Mouse (Mus musculus) layer of hippocampus, postnatal 36 days (tissue): ENCODE data around the gene Hist1h3c. TPM values are rescaled to one million over a fixed set of nuclear protein-coding genes. Genes with fewer than 3 reads are reported as not detected.
A peak's percentile ranks its signal among the peaks of the same experiment; 100 is the strongest.
"Not testable (repeated sequence)": the region's sequence is repeated elsewhere in the genome, so short reads cannot be mapped to it uniquely, and the experiment has no call there.

Source experiments
- DNase-seq, 2 experiments: peaks; one replicate each; pipeline ENCODE4 v3.0.0; 2022
- microRNA-seq, 2 experiments: library from miRNA; unstranded; fragments of <30 nt; microRNA quantifications; one replicate each; pipeline ENCODE4 v1.2.0; 2021
- total RNA-seq, 2 experiments: library from RNA; stranded (reverse); gene quantifications; 2 replicates each; pipeline ENCODE4 v1.2.3; 2021

Gene Hist1h3c
- total RNA-seq, 2 experiments from 2014 or later, result 2.5 to 5.2 TPM

DNA sequence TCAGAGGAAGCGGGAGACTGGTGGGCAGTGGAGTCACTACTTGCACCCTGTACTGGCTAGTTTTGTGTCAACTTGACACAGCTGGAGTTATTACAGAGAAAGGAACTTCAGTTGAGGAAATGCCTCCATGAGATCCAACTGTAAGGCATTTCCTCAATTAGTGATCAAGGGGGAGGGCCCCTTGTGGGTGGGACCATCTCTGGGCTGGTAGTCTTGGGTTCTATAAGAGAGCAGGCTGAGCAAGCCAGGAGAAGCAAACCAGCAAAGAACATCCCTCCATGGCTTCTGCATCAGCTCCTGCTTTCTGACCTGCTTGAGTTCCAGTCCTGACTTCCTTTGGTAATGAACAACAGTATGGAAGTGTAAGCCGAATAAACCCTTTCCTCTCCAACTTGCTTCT, 42.6 kb downstream of the Hist1h3c start:
- not testable (repeated sequence) for DNase-seq

DNA sequence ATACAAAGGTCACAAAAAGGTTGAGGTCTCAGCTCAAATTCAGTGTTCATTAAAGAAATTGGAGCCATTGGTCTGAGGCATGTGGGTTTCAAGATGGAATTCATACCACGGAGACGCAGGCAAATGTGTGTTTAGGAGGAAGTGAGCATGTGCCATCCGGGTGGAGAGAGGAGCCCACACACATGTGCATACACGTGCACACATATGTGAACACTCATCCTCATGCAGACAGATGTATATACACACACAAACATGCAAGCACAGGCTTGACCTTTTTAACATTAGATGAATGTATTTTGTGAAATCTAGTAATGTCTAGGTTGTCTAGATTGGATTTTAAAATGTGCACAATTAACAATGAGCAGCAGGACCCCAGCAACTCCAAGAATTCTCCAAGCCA, 43.2 kb downstream of the Hist1h3c start:
- no peak for DNase-seq

DNA sequence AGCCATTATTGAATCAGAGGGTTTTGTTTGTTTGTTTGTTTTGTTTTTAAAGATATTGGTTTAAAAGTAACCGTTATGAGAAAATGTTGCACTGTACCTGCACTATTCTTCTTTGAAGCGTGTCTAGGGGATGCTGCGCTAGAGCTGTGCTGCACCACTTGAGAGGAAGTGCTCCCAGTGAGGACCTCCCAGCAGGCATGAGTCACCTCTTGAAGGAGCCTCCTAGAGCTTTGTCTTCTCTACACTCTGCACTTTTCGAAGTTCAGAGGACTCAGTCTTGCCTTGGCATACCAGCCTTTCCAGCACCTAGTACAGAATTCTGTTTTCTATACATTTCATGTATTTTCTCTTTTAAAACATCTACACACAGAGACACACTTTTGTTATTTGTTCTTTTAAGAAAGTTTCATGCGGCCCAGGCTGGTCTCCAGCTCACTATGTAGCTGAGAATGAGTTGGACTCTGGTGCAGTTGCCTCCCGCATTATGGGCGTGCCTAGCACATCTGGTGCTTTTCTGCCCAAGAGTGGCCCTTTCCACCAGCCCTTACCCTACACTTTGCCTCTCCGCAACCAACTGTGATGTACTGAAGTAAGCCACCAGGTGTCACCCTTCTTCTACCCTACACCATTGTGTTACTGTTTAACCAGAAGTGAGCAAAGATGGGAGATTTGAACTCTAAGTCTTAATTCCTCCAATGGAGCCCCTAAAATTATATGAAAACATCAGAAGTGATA, 44.4 kb downstream of the Hist1h3c start:
- peak; percentile 58 to 68 for DNase-seq

DNA sequence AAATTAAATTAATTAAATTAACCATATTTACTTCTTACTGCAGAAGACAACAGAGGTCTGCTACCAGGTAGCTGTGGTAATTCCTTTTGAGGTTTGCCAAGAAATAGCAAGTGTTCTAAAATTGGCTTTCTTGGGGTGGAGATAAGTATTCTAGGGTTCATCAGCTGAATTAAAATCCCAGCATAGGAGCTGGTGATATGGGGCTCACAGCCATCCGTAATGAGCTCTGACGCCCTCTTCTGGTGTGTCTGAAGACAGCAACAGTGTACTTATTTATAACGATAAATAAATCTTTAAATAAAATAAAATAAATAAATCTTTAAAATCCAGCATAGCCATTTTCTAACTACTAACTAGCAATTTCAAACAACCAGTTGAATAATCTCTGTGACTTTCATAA, 45.6 kb downstream of the Hist1h3c start:
- DNase-seq, result no peak

DNA sequence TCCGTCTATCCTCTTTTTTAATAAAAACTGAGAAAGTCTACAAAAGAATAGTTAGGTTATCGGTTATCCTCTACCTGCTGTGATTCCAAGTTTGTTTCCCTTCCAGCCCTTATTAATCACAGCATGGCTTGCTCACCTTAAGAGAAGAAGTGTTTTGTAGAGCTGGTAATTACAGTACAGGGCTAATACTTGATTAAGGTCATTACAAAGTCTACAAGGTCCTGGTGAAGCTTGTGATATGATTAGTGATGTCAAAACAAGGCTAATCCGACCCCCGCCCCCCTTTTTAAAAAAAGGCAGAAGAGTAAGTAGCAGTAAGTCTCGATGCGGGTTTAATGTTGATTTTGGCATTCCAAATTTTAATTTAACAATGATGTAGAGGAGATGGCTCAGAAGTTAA, 46.4 kb downstream of the Hist1h3c start:
- DNase-seq, result no peak

DNA sequence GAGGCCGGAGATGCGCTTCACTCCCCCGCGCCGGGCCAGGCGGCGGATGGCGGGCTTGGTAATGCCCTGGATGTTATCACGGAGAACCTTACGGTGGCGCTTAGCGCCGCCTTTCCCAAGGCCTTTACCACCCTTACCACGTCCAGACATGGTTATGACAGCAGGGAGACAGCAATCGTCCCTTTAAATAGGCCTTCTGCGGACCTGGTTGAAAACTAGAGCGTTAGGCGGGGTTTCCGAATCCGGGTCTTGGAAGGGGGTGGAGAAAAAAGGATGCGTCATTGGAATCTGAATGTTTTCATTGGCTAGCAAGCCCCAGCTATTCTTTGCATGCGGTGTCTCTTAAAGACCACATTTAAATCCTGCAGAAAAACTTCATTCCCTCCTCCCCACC, 47.1 kb downstream of the Hist1h3c start, which contains the start of gene Hist1h4c:
Gene Hist1h4c (minus strand): TSS at position 155 of the 394 bp plus-strand sequence.
- peak; percentile 99 to 100 for DNase-seq

DNA sequence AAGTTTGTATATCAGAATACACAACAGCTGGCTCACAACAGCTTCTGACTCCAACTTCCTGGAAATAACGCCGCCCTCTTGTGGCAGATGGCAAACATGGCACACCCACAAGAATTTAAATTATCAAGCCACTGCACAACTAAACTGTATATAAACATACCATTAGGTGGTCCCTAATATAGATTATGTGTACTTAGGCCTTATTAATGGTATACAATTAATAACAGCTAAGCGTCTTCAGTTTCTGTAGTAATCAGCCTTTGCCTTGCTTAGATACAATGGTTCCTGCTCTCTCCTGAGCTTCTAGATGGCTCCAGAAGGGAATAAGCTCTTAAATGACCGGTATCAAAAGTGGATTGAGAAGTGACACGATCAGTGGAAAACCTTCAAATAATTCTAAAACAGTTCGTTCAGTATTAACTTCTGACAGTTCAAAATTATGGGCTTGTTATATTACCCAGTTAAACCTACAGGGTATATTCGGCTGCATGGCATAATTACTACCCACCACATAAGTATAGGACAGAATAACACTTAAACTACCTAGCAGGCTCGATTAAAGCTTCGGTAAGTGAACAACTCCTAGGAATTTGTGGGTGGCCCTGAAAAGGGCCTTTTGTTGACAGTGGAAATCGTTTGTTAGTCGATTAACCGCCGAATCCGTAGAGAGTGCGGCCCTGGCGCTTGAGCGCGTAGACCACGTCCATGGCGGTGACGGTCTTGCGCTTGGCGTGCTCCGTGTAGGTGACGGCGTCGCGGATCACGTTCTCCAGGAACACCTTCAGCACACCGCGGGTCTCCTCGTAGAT, 47.7 kb downstream of the Hist1h3c start:
- DNase-seq, result no peak

DNA sequence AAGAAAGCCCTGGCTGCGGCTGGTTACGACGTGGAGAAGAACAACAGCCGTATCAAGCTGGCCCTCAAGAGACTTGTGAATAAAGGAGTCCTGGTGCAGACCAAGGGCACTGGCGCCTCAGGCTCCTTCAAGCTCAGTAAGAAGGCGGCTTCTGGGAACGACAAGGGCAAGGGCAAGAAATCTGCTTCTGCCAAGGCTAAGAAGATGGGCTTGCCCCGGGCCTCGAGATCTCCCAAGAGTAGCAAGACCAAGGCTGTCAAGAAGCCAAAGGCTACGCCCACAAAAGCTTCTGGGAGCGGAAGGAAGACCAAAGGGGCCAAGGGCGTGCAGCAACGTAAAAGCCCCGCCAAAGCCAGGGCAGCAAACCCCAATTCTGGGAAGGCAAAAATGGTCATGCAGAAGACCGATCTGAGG, 49.3 kb downstream of the Hist1h3c start:
- DNase-seq, result no peak

DNA sequence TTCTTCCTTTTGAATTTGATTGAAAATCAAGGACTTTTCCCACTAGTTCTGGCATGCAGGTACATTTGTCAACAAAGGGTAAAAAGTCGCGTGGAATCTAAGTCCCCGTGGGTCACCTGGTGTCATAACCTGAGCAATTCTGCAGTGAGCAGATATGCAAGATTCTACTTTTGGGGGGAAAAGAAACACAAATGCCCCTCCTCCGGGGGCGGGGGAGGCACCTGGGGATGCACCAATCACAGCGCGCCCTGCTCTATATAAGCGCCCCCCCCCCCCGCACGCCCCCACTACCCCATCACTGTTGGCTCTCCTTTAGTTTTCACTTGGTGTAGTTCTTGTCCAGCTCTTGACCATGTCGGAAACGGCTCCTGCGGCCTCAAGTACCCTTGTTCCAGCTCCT, 49.9 kb downstream of the Hist1h3c start, which contains the start of gene Hist1h1t:
Gene Hist1h1t (plus strand): TSS at position 301 of the 400 bp plus-strand sequence.
- no peak for DNase-seq

Small RNA genes within 50 kb of the gene (microRNA-seq; reads per million reads assigned to microRNA genes)
- gene Gm44314 (0 reads per million in 2 experiments), gene Gm44484 (0 reads per million in 2 experiments)

Other genes starting within 250 kb of the Hist1h3c start
- gene Hist1h4h, start 214.6 kb downstream of the Hist1h3c start, total RNA-seq, result 100 to 1,000 TPM; 363 to 377 TPM
- 10 to 100 TPM; 12.2 to 14.4 TPM for gene Hist1h2af, start 211.7 kb downstream of the Hist1h3c start, total RNA-seq
- 1 to 10 TPM; 3.9 to 4.9 TPM for gene Hist1h3g, start 210.2 kb downstream of the Hist1h3c start, total RNA-seq
- 1 to 10 TPM; 1.1 to 1.2 TPM for gene Hist1h2bh, start 202.2 kb downstream of the Hist1h3c start, total RNA-seq
- 10 to 100 TPM; 16.2 to 17.4 TPM for gene Hist1h3f, start 201.6 kb downstream of the Hist1h3c start, total RNA-seq
- 100 to 1,000 TPM; 143 to 156 TPM for gene Hist1h4f, start 194.0 kb downstream of the Hist1h3c start, total RNA-seq
- 1 to 10 TPM; 4.3 to 6.0 TPM for gene Hist1h1d, start 192.3 kb downstream of the Hist1h3c start, total RNA-seq
- 10 to 100 TPM; 47.8 to 49.2 TPM for gene Hist1h3e, start 183.2 kb downstream of the Hist1h3c start, total RNA-seq
- 1 to 10 TPM; 5.6 to 6.4 TPM for gene Hist1h2ae, start 174.4 kb downstream of the Hist1h3c start, total RNA-seq
- gene Hist1h2bg, start 174.2 kb downstream of the Hist1h3c start, total RNA-seq, result 10 to 100 TPM; 74.7 to 86.4 TPM
- 10 to 100 TPM; 30.2 to 30.9 TPM for gene Hist1h2bf, start 171.4 kb downstream of the Hist1h3c start, total RNA-seq
- 1 to 10 TPM; 5.2 to 9.9 TPM for gene Hist1h2ad, start 171.2 kb downstream of the Hist1h3c start, total RNA-seq
- gene Hist1h3d, start 169.8 kb downstream of the Hist1h3c start, total RNA-seq, result 10 to 100 TPM; 12.8 to 15.5 TPM
- gene Hist1h4d, start 164.0 kb downstream of the Hist1h3c start, total RNA-seq, result 100 to 1,000 TPM; 132 to 135 TPM
- gene Hist1h2be, start 124.5 kb downstream of the Hist1h3c start, total RNA-seq, result 10 to 100 TPM; 12.0 to 12.3 TPM
- 10 to 100 TPM; 42.1 to 46.4 TPM for gene Hist1h1e, start 123.0 kb downstream of the Hist1h3c start, total RNA-seq
- gene Hist1h2ac, start 61.7 kb downstream of the Hist1h3c start, total RNA-seq, result 1 to 10 TPM; 2.7 to 3.5 TPM
- gene Hist1h2bc, start 61.4 kb downstream of the Hist1h3c start, total RNA-seq, result 10 to 100 TPM; 50.8 to 57.7 TPM
- not detected for gene Hist1h1t, start 49.8 kb downstream of the Hist1h3c start, total RNA-seq
- gene Hist1h4c, start 47.1 kb downstream of the Hist1h3c start, total RNA-seq, result 10 to 100 TPM; 95.4 to 98.7 TPM
- gene Hfe, start 34.7 kb downstream of the Hist1h3c start, total RNA-seq, result 1 to 10 TPM; 1.7 to 3.0 TPM
- gene Hist1h1c, start 6.8 kb downstream of the Hist1h3c start, total RNA-seq, result 10 to 100 TPM; 52.8 to 55.3 TPM
- gene Hist1h2bb, start 1.1 kb upstream of the Hist1h3c start, total RNA-seq, result 10 to 100 TPM; 23.0 to 24.2 TPM
- gene Hist1h2ab, start 5.5 kb upstream of the Hist1h3c start, total RNA-seq, result 10 to 100 TPM; 29.8 to 37.0 TPM
- gene Hist1h3b, start 6.7 kb upstream of the Hist1h3c start, total RNA-seq, result 10 to 100 TPM; 15.0 to 21.4 TPM
- gene Hist1h4b, start 11.4 kb upstream of the Hist1h3c start, total RNA-seq, result 10 to 100 TPM; 83.9 to 89.6 TPM
- gene Hist1h4a, start 15.6 kb upstream of the Hist1h3c start, total RNA-seq, result 10 to 100 TPM; 35.4 to 47.1 TPM
- gene Hist1h3a, start 16.8 kb upstream of the Hist1h3c start, total RNA-seq, result 10 to 100 TPM; 37.3 to 46.3 TPM
- 10 to 100 TPM; 17.0 to 19.5 TPM for gene Hist1h1a, start 18.1 kb upstream of the Hist1h3c start, total RNA-seq
- under 1 TPM in 1 of 2 experiments, not detected in 1; 0.18 TPM for gene Trim38, start 24.3 kb upstream of the Hist1h3c start, total RNA-seq
- under 1 TPM in 1 of 2 experiments, not detected in 1; 0.23 TPM for gene Slc17a2, start 61.4 kb upstream of the Hist1h3c start, total RNA-seq
- not detected for gene Slc17a3, start 93.8 kb upstream of the Hist1h3c start, total RNA-seq
- not detected for gene Slc17a1, start 122.1 kb upstream of the Hist1h3c start, total RNA-seq
- not detected for gene Slc17a4, start 169.4 kb upstream of the Hist1h3c start, total RNA-seq
- not detected for gene Hist1h2ba, start 188.6 kb upstream of the Hist1h3c start, total RNA-seq
- gene Hist1h2aa, start 188.9 kb upstream of the Hist1h3c start, total RNA-seq, result not detected
- 1 to 10 TPM in 1 of 2 experiments, under 1 TPM in 1; 0.99 to 1.2 TPM for gene Scgn, start 245.6 kb upstream of the Hist1h3c start, total RNA-seq